Mouse (Mus musculus) bone marrow macrophage, adult 2 months (primary cell): ENCODE measurements around the gene Fam98a. TPM values are rescaled to one million over a fixed set of nuclear protein-coding genes. Genes with fewer than 3 reads are reported as not detected.

Experiments
- H3K27ac ChIP-seq: 2 replicates; pipeline ENCODE4 v1.5.1; 2012; ENCODE audit warnings: low read depth, low read length; ENCODE audit not compliant: insufficient read depth
- H3K4me1 ChIP-seq: 2 replicates; pipeline ENCODE4 v1.6.1; 2012; ENCODE audit warnings: low read length; ENCODE audit not compliant: control insufficient read depth, insufficient read depth
- H3K4me3 ChIP-seq: 2 replicates; pipeline ENCODE4 v1.5.1; 2012; ENCODE audit warnings: mild to moderate bottlenecking, low read length, moderate library complexity; ENCODE audit not compliant: insufficient read depth
- CTCF ChIP-seq: IDR thresholded peaks from 2 replicates; pipeline ENCODE4 v1.5.1; 2012; ENCODE audit warnings: low read depth, mild to moderate bottlenecking, low read length, moderate library complexity
- POLR2A ChIP-seq: IDR thresholded peaks from 2 replicates; pipeline ENCODE4 v1.6.1; 2012; ENCODE audit warnings: mild to moderate bottlenecking, low read depth, low read length, borderline replicate concordance
- polyA plus RNA-seq: library from polyadenylated mRNA; stranded (reverse); fragments of >200 nt; gene quantifications from 2 replicates; pipeline ENCODE4 v1.2.4, GENCODE M21; 2012; ENCODE audit not compliant: missing spikeins, insufficient read depth, insufficient read length

Gene Fam98a
- polyA plus RNA-seq, 1 experiment, result 15.5 TPM

- Histone ChIP-seq H3K4me1 (no peaks in the 10 kb centered on the region), H3K27ac (no peak overlapping the region), H3K4me3 (no peak overlapping the region)
- TF ChIP-seq CTCF (no peak), POLR2A (no peak)
Observed at GRCm38 (mm10) chr17:75506097-75506675, 45.6 kb downstream of the Fam98a start.

- no peaks in the 10 kb centered on the region for H3K4me1 ChIP-seq
- TF ChIP-seq POLR2A (no peak), CTCF (no peak)
- no peak overlapping the region for H3K4me3 ChIP-seq
- no peak overlapping the region for H3K27ac ChIP-seq
Observed at GRCm38 (mm10) chr17:75505053-75505452, 46.7 kb downstream of the Fam98a start.

GRCm38 (mm10) chr17:75503031-75503430 lies 48.7 kb downstream of the Fam98a start:
- TF ChIP-seq POLR2A, result no peak
- no peak for TF ChIP-seq CTCF

GRCm38 (mm10) chr17:75498241-75498651 lies 53.5 kb downstream of the Fam98a start:
- Histone ChIP-seq H3K4me1 (peaks cover 12% of the 10 kb centered on the region), H3K27ac (no peak overlapping the region), H3K4me3 (no peak overlapping the region)
- TF ChIP-seq POLR2A (no peak), CTCF (no peak)

More at GRCm38 (mm10) chr17:75503031-75503430, 48.7 kb downstream of the Fam98a start:
- Histone ChIP-seq H3K27ac (no peak overlapping the region), H3K4me1 (peaks cover 2% of the 10 kb centered on the region), H3K4me3 (no peak overlapping the region)

- TF ChIP-seq POLR2A (no peak), CTCF (no peak)
- peaks cover 12% of the 10 kb centered on the region for H3K4me1 ChIP-seq
- no peak overlapping the region for H3K27ac ChIP-seq
- H3K4me3 ChIP-seq, result no peak overlapping the region
Observed at GRCm38 (mm10) chr17:75495213-75495612, 56.5 kb downstream of the Fam98a start.

Other genes starting within 250 kb of the Fam98a start
- 17.7 and 19.4 TPM in 2 replicates for gene Rasgrp3, start 116.0 kb downstream of the Fam98a start, polyA plus RNA-seq